Mouse (Mus musculus) left cerebral cortex, adult 8-10 months (tissue): Measurements from ENCODE around the gene Fkbp5. TPM values are rescaled to one million over a fixed set of nuclear protein-coding genes. Genes with fewer than 3 reads are reported as not detected.
"Not testable (repeated sequence)": the region's sequence is repeated elsewhere in the genome, so short reads cannot be mapped to it uniquely, and the experiment has no call there.

Experiments used
- DNase-seq, 2 experiments: peaks; one replicate each; pipeline ENCODE4 v3.0.0; 2022; ENCODE audit warnings: low spot score in 2 of 2
- total RNA-seq, 4 experiments: library from RNA; stranded (reverse); gene quantifications; 2 replicates each; pipeline ENCODE4 v1.2.4; 2022

The Fkbp5 gene
- total RNA-seq: 10 to 100 TPM; 34.6 to 56.0 (median 46.5) TPM

DNA sequence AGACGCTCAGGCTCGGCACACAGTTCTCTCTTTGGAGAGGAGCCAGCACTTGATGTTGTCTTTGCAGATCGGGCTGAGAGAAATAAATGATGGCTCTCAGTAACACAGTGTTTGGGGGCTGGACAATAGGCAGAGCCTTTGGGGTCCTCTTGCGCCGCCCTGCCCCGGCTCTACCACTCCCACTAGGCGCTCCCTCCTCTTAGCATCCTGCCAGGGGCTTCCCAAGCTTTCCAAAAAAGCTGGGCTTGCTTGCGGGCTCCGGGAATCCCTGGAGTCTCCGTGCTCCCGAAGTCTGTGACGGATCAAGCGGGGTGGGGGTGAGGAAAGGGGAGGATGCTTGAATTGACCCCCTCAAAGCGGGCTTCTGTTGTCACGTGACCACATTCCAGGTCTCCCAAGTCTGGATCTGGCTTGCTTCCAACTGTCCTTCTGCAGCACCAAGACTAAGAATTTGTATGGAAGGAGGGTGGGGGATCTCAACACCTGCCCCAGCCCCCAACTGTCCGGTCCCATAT is at the start of gene Fkbp5:
TSS of gene Fkbp5 (minus strand) at position 87 of the 515 bp plus-strand sequence.
- no peak for DNase-seq

DNA sequence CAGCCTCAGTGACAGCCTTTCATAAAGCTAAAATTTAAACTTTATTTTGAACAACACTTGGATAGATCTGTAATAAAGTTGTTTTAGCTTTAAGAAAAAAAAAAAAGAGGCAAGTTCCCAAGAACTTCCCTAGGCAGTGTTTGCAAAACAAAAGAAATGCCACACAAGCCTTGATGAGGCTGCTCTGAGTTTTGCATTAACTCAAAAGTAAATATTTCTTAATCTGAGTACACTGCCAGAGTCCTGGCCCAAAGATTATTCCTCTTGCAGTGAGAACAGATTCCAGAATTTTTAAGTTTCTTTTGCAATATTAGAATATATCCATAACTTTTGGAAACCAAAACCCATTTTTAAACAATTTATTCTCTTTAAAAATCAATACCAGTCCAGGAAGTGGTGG is 47.9 kb upstream of the Fkbp5 start:
- no peak for DNase-seq

DNA sequence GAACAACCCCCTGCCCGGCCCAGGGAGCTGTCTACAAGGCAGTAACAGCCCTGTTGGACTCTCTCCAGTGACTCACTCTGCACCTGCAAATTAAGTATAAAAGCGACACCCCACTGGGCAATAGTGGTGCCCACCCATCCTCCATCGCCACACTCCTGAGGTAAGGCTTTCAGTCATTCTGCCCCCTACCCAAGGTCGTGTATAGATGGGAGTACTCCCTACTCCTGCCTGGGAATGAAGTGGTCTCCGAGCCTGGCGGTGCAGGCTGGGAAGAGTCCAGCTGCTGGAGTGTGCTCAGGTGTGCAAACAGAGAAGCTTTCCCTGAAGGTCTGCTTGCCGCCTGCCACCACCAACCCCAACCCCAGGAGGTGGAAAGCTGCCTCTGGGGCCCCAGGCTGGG is 44.3 kb upstream of the Fkbp5 start:
- no peak for DNase-seq

- DNase-seq: no peak
Observed at GRCm38 (mm10) chr17:28560598-28560997, 43.3 kb upstream of the Fkbp5 start, which contains the start of gene Clps. Clps (minus strand) TSS chr17:28560766.

- no peak for DNase-seq
Observed at GRCm38 (mm10) chr17:28557772-28558171, 40.4 kb upstream of the Fkbp5 start.

DNA sequence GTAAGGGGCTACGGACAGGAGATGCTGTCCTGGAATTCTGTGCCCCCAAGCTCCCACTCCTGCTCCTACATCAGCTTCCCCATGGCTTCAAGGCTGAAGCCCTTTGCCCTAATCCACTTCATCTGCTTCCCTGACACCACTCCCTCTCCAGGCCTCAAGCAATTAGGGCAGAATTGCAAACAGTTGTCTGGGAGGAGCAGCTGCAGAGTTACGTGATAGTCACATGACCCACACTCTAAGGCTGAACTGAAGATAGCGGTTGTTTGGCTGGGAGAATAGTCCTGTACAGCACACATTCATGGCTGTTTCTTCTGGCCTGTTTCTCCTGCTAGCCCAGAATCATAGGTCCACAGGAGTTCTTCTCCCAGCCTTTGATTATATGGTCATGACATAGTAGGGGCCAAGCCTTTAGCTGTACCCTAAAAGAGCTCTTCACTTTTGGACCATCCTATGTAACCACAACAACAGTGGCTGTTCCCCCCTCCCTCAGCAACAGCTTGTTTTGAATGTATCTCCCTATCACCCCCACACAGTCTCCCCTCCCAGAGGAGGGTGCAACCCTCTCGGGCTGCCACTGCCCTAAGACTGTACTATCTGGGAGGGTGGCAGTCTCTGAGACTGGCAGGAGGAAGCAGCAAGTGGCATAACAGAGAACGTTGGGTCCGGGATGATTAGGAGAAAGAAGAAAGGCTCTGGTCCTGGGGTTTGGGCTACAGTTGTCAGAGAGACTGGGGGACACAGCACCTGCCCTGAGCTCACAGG is 39.5 kb upstream of the Fkbp5 start:
- no peak for DNase-seq

DNA sequence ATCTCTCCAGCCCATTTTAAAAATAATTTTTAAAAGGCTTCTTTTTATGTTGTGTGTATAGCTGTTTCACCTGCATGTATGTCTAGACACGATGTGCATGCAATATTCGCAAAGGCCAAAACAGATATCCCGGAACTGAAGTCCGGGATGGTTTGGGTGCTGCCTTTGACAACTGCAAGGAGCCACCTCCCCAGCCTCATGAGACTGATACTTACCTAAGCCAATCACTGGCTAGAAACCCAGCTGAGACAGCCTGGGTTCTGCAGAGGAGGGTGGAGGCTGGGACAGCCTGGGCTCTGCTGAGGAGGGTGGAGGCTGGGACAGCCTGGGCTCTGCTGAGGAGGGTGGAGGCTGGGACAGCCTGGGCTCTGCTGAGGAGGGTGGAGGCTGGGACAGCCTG is 36.7 kb upstream of the Fkbp5 start:
- not testable (repeated sequence) for DNase-seq

DNA sequence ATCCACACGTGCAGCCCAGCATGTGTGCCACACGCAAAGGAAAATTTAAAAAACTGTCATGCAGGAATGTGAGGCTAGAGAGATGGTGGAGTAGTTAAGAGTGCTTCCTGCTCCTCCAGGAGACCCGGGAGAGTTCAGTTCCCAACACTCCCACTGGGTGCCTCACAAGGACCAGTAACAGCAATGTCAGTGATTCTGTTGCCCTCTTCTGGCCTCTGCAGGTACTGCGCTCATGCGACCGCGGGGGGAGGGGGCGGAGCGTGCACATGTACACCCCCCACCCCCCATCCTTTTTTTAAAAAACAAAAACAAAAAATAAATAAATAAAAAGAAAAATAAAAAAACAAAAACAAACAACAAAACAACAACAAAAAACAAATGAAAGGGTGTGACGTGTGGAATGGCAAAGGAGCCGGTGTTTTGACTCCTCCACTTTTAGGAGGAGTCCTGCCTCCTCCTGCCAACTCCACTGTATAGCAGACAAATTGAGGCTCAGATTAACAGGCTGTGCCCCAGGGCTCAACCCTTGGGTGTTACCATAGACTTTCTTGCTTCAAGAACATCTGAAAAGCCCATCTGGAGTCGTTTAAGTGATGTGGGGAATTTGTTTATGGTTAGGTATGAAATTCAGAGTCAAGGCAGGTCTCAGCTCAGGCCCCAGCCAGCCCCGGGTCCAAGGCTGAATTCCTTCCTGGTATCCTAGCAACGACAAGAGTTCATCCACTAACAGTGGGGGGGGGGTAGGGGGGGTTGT is 35.9 kb upstream of the Fkbp5 start:
- peak; percentile 45 to 55 for DNase-seq

DNA sequence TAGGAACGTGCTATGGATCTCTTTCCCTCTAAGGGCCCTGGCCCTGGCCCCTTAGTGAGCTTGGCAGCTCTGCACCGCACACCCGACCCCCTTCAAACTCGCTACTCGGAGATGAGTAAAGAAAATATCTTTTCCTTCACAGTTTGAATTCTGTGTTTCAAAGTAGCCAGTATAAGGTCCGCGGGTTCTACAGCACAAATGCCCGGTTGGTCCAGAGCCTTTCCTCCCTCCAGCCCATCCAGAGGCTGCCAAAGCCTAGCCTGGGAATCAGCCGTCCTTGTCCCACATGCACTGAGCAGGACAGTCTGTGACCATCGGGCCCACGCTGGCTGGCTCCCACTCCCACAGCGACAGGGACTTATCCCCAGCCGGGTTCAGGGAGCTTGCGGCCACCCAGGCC is 31.8 kb upstream of the Fkbp5 start, which contains the start of gene Clpsl2:
TSS of gene Clpsl2 (plus strand) at position 301 of the 400 bp plus-strand sequence.
- no peak for DNase-seq

DNA sequence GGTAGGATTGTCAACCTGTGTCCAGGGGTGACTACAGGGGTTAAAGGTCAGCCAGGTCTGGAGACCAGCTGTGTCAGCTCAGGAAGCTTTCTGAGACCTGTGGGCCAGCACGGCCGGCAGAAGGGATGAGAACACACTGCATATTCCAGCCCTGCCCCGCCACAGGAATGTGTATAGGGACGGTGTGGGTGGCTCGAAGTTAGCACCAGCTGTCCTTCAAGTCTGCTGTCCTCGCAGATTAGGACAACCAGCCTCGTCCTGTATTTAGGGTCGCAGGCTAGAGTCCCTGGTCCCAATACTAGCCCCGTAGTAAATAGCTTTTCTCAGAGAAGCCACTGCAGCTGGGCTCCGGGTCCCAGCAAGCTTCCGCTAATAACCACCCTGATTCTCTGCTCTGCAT is 31.2 kb upstream of the Fkbp5 start:
- DNase-seq: no peak

DNA sequence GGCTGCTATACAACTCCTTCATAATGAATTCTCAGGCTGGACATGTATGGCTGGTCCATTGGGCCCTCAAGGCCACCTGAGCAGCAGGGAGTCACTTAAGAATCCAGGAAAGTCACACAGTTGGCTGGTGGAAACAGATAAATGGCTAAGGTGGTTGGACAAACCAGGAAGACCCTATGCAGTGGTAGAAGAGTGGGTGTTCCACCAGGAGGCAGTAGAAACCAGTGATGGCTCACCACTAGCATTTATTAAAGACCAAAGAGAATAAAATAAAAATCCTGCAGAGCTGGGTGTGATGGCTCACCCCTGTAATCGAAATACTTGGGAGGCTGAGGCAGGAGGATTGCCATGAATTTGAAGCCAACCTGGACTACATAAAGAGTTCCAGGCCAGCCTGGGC is 29.6 kb upstream of the Fkbp5 start:
- DNase-seq: no peak

DNA sequence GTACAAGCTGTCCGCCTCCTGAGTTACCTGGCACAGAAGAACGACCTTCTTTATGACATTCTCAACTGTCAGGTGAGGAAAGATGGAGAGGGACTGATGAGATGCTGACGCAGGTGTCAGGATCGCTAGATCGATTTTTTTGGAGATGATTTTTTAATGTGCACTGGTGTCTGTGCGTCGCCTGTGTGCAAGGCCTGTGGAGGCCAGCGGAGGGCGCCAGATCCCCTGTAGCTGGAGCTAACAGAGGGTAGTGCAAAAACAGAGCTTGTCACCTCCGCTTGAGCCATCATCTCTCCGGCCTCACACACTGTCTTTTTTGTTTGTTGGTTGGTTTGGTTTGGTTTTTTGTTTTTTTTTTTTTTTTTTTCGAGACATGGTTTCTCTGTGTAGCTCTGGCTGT is 20.6 kb upstream of the Fkbp5 start:
- no peak for DNase-seq

GRCm38 (mm10) chr17:28533327-28533726 is 16.0 kb upstream of the Fkbp5 start:
- no peak for DNase-seq

- DNase-seq: no peak
Observed at GRCm38 (mm10) chr17:28532557-28532956, 15.2 kb upstream of the Fkbp5 start.

GRCm38 (mm10) chr17:28531946-28532345 is 14.6 kb upstream of the Fkbp5 start:
- no peak for DNase-seq

- DNase-seq: no peak
Observed at GRCm38 (mm10) chr17:28530506-28530905, 13.2 kb upstream of the Fkbp5 start, which contains the start of gene Armc12. Armc12 (plus strand) TSS chr17:28530806.

DNA sequence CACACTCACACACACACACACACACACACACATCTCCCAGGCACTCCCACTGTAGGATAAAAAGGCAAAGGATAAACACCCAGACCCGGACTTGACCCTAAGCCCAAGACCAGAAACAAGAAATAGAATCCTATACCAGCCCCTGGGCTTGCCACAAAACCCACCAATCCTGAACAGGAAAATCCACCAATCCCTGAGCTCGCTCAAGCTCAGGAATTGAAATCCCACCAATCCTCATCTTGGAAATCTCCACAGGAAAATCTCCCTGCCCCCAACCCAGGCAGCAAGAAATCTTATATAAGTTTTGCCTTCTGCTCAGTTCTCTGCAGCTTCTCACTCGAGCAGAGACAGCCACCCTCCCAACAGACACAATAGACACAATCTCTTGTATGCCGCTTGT is 11.8 kb upstream of the Fkbp5 start:
- no peak for DNase-seq

DNA sequence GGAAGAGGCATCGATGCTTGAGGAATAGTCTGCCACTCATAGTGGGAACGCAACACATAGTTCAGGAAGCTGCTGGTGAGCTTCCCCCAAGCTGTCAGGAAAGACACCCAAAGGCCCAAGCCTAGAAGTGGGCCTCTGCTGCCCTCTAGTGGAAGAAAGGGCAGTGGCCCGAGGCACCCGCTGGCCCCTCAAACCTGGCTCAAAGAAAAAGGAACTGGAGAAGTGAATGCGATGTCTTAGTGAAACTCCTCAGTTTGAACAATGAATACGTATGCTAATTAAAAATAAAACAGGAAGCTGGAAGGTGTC is 10.7 kb upstream of the Fkbp5 start:
- DNase-seq: peak; percentile 54 to 73

DNA sequence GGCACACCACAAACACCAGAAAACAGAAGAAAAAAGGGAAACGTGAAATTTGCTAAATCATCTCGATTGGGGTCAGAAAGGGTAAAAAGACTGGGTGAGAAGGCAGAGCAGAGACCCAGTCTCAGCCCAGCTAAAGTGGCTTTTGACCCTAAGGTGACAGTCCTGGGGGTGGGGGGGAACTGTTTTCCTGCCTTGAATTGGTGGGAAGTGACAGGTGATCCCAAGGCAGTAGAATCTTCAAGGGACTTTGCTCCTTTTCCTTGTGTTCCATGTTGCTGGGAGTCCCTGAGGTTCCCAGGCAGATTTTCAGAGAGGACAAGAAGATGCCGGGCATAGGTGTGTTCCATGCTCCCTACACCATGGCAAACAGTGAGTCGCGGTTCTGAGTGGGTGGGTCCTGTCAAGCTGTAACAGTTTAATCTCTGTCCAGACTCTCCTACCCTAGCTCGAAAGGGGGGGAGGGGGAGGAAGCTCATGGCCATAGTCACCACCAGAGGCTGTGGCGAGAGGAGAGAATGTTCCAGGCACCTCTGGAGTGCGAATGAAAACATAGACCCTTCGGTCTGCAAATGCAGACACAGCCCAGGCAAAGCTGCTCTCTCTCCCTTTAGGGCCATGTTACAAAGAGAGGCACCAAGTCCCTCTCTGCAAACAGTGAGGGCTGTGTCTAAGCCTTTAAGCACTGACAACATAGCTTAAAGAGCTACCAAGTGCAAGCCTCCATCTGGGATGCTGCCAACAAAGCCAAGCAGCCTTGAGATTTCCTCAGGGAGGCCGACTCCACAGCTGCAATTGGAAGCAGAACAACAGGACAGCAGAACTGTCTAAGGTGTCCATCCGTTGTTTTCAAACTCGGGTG is 10.1 kb upstream of the Fkbp5 start:
- DNase-seq: no peak

DNA sequence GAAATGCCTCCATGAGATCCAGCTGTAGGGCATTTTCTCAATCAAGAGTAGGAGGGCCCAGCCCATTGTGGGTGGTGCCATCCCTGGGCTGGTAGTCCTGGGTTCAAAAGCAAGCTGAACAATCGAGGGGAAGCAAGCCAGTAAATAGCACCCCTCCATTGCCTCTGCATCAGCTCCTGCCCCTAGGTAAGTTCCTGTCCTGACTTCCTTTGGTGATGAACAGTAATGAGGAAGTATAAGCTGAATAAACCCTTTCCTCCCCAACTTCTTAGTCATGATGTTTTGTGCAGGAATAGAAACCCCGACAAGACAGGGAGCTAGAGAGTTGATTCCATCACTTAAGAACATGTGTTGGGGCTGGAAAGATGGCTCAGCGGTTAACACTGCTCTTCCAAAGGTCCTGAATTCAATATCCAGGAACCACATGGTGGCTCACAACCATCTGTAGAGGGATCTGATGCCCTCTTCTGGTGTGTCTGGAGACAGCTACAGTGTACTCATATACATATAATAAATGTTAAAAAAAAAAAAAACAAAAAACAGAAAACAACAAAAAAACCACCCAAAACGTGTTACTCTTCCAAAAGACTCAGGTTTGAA is 7.6 kb upstream of the Fkbp5 start:
- DNase-seq: no peak

DNA sequence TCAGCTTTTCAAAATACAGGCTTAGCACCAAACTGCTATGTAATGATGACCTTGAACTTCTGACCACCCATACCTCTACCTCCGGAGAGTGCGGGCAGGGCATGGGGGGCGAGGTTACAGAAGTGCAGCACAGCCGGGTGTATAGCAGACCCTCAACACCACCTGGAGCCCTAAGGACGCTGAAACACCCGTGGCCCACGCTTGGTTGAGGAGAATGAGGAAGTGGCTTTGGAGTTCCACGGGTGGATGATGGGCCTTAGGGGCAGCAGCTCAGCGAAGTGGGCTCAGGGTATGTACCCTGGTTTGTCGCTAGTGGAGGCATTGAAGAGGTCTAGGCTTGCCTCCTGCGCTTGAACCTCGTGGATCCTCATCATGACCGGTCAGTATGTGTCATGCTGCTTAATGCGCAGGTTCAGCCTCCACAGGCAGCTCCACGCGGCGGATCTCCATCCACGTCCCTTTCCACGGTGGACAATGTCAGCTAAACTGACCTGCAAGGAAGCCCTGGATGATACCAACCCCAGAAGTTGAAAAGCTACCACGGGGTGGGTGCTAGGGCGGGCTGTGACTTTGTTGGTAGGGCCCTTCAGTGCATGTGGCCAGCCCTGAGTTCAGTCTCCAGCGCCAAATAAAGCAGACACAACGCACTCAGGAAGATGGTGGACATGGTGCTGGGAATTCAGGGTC is 6.8 kb upstream of the Fkbp5 start:
- no peak for DNase-seq
